Mouse (Mus musculus): Measurements from ENCODE around the gene Tm4sf5.
"Not testable (repeated sequence)": the region's sequence is repeated elsewhere in the genome, so short reads cannot be mapped to it uniquely, and the experiment has no call there.

Gene Tm4sf5

GRCm38 (mm10) chr11:70504970-70505369 is at the start of gene Tm4sf5:
Gene Tm4sf5, plus strand, starts transcription at chr11:70505244.
- peak; percentile 52 for DNase-seq (ENCODE audit: low read depth, low spot score)

- no peak for DNase-seq (ENCODE audit: low read depth, low spot score)
Measured at GRCm38 (mm10) chr11:70458688-70459600, 46.1 kb upstream of the Tm4sf5 start, which contains the start of gene Zmynd15. Gene Zmynd15, plus strand, starts transcription at chr11:70459433.

- peak; percentile 72 for DNase-seq (ENCODE audit: low read depth, low spot score)
Measured at GRCm38 (mm10) chr11:70459601-70460101, 45.4 kb upstream of the Tm4sf5 start, which contains the start of gene Cxcl16. Gene Cxcl16, minus strand, starts transcription at chr11:70459984.

GRCm38 (mm10) chr11:70463970-70464369 is 41.1 kb upstream of the Tm4sf5 start:
- no peak for DNase-seq (ENCODE audit: low read depth, low spot score)

GRCm38 (mm10) chr11:70465211-70465610 is 39.8 kb upstream of the Tm4sf5 start:
- peak; percentile 34 for DNase-seq (ENCODE audit: low read depth, low spot score)

GRCm38 (mm10) chr11:70465824-70466223 is 39.2 kb upstream of the Tm4sf5 start:
- no peak for DNase-seq (ENCODE audit: low read depth, low spot score)

GRCm38 (mm10) chr11:70467902-70468619 is 37.0 kb upstream of the Tm4sf5 start:
- DNase-seq (ENCODE audit: low read depth, low spot score) = no peak

GRCm38 (mm10) chr11:70469764-70470163 is 35.3 kb upstream of the Tm4sf5 start:
- no peak for DNase-seq (ENCODE audit: low read depth, low spot score)

GRCm38 (mm10) chr11:70472716-70473115 is 32.3 kb upstream of the Tm4sf5 start:
- DNase-seq (ENCODE audit: low read depth, low spot score) = no peak

GRCm38 (mm10) chr11:70473291-70473690 is 31.8 kb upstream of the Tm4sf5 start:
- not testable (repeated sequence) for DNase-seq (ENCODE audit: low read depth, low spot score)

GRCm38 (mm10) chr11:70474872-70475534 is 30.0 kb upstream of the Tm4sf5 start:
- DNase-seq (ENCODE audit: low read depth, low spot score) = no peak

GRCm38 (mm10) chr11:70485498-70485897 is 19.5 kb upstream of the Tm4sf5 start:
- no peak for DNase-seq (ENCODE audit: low read depth, low spot score)

GRCm38 (mm10) chr11:70487816-70488215 is 17.2 kb upstream of the Tm4sf5 start:
- no peak for DNase-seq (ENCODE audit: low read depth, low spot score)

GRCm38 (mm10) chr11:70489138-70489537 is 15.9 kb upstream of the Tm4sf5 start:
- DNase-seq (ENCODE audit: low read depth, low spot score) = no peak

GRCm38 (mm10) chr11:70489684-70490083 is 15.4 kb upstream of the Tm4sf5 start:
- DNase-seq (ENCODE audit: low read depth, low spot score) = no peak

GRCm38 (mm10) chr11:70499566-70500475 is 5.2 kb upstream of the Tm4sf5 start:
- DNase-seq (ENCODE audit: low read depth, low spot score) = peak; percentile 40

GRCm38 (mm10) chr11:70500476-70500812 is 4.6 kb upstream of the Tm4sf5 start:
- no peak for DNase-seq (ENCODE audit: low read depth, low spot score)

GRCm38 (mm10) chr11:70502018-70502417 is 3.0 kb upstream of the Tm4sf5 start:
- DNase-seq (ENCODE audit: low read depth, low spot score) = no peak

- peak; percentile 78 for DNase-seq (ENCODE audit: low read depth, low spot score)
Measured at GRCm38 (mm10) chr11:70506385-70506784, 1.3 kb downstream of the Tm4sf5 start.

- DNase-seq (ENCODE audit: low read depth, low spot score) = no peak
Measured at GRCm38 (mm10) chr11:70506962-70507515, 2.0 kb downstream of the Tm4sf5 start.
